Mouse (Mus musculus): ENCODE measurements around the gene Akap8l.

- no peak for TF ChIP-seq CTCF (IDR thresholded peaks at IDR 0.05)
- TF ChIP-seq POLR2A (IDR thresholded peaks at IDR 0.05; ENCODE audit: insufficient read depth, low read depth, low read length): no peak
- no peak for TF ChIP-seq EP300 (IDR thresholded peaks at IDR 0.05; ENCODE audit: insufficient read depth, low read depth, low read length)
Observed at GRCm38 (mm10) chr17:32382576-32382975, 32.2 kb upstream of the Akap8l start.

All from heart, adult 2 months (tissue).